Mouse (Mus musculus) adrenal gland, postnatal 4 days (tissue): ENCODE measurements around the gene Olfr10. TPM values are rescaled to one million over a fixed set of nuclear protein-coding genes. Genes with fewer than 3 reads are reported as not detected.
"Not testable (repeated sequence)": the region's sequence is repeated elsewhere in the genome, so short reads cannot be mapped to it uniquely, and the experiment has no call there.

Source experiments
- DNase-seq, 2 experiments: peaks; one replicate each; pipeline ENCODE4 v3.0.0; 2021 to 2022; ENCODE audit warnings: low spot score in 2 of 2, mixed read lengths in 2 of 2
- long read RNA-seq, 2 experiments: library from polyadenylated mRNA; stranded (forward); transcript quantifications; one replicate each; pipeline ENCODE4 v2.0.0; 2021
- total RNA-seq, 2 experiments: library from RNA; stranded (reverse); gene quantifications; 2 replicates each; pipeline ENCODE4 v1.2.3; 2021

Gene Olfr10
- total RNA-seq: not detected
- long read RNA-seq, experiment 1: 0 reads
- long read RNA-seq, experiment 2: 0 reads

- no peak for DNase-seq
Measured at GRCm38 (mm10) chr11:49304441-49304840, at the start of gene Olfr10. Gene Olfr10 (plus strand): TSS chr11:49304741.

- no peak for DNase-seq
Measured at GRCm38 (mm10) chr11:49259296-49259695, 45.2 kb upstream of the Olfr10 start.

GRCm38 (mm10) chr11:49259829-49260228 is 44.7 kb upstream of the Olfr10 start:
- no peak for DNase-seq

- peak in 1 of 2 experiments; percentile 69 for DNase-seq
Measured at GRCm38 (mm10) chr11:49260598-49261312, 43.8 kb upstream of the Olfr10 start.

- no peak for DNase-seq
Measured at GRCm38 (mm10) chr11:49261313-49261855, 43.2 kb upstream of the Olfr10 start.

GRCm38 (mm10) chr11:49262286-49262685 is 42.3 kb upstream of the Olfr10 start:
- DNase-seq: no peak

- DNase-seq: no peak
Measured at GRCm38 (mm10) chr11:49263149-49263548, 41.4 kb upstream of the Olfr10 start.

- no peak for DNase-seq
Measured at GRCm38 (mm10) chr11:49264081-49264480, 40.5 kb upstream of the Olfr10 start.

- no peak for DNase-seq
Measured at GRCm38 (mm10) chr11:49264622-49265021, 39.9 kb upstream of the Olfr10 start.

- DNase-seq: no peak
Measured at GRCm38 (mm10) chr11:49265101-49265500, 39.4 kb upstream of the Olfr10 start.

- DNase-seq: no peak
Measured at GRCm38 (mm10) chr11:49266671-49267070, 37.9 kb upstream of the Olfr10 start.

GRCm38 (mm10) chr11:49267316-49267715 is 37.2 kb upstream of the Olfr10 start:
- DNase-seq: no peak

GRCm38 (mm10) chr11:49267970-49268579 is 36.5 kb upstream of the Olfr10 start:
- no peak for DNase-seq

- no peak for DNase-seq
Measured at GRCm38 (mm10) chr11:49269761-49270160, 34.8 kb upstream of the Olfr10 start.

GRCm38 (mm10) chr11:49270368-49270767 is 34.2 kb upstream of the Olfr10 start:
- no peak for DNase-seq

GRCm38 (mm10) chr11:49271334-49271733 is 33.2 kb upstream of the Olfr10 start:
- no peak for DNase-seq

- DNase-seq: no peak
Measured at GRCm38 (mm10) chr11:49273834-49274519, 30.6 kb upstream of the Olfr10 start.

- no peak for DNase-seq
Measured at GRCm38 (mm10) chr11:49278222-49278621, 26.3 kb upstream of the Olfr10 start, which contains the start of gene Olfr1393. Gene Olfr1393 (plus strand): TSS chr11:49278304.

- DNase-seq: not testable (repeated sequence)
Measured at GRCm38 (mm10) chr11:49284982-49285381, 19.6 kb upstream of the Olfr10 start, which contains the start of gene Olfr1392. Gene Olfr1392 (plus strand): TSS chr11:49285282.

- DNase-seq: no peak
Measured at GRCm38 (mm10) chr11:49287251-49287650, 17.3 kb upstream of the Olfr10 start.

GRCm38 (mm10) chr11:49292777-49293176 is 11.8 kb upstream of the Olfr10 start:
- DNase-seq: no peak

- DNase-seq: not testable (repeated sequence)
Measured at GRCm38 (mm10) chr11:49308547-49308946, 4.0 kb downstream of the Olfr10 start.
